Mouse (Mus musculus) megakaryocyte-erythroid progenitor cell, adult 5-6 weeks (primary cell): ENCODE data around the gene Rnf187. TPM values are rescaled to one million over a fixed set of nuclear protein-coding genes. Genes with fewer than 3 reads are reported as not detected.

ENCODE experiments used
- ATAC-seq: replicated peaks from 2 replicates; pipeline ENCODE4 v1.8.0; 2016; ENCODE audit warnings: mild to moderate bottlenecking, inconsistent platforms; ENCODE audit not compliant: severe bottlenecking, poor library complexity, low FRiP score, low TSS enrichment
- total RNA-seq, 2 experiments: library from RNA; stranded (forward) in 1 of 2; stranded (reverse) in 1 of 2; fragments of 200-1000, 215-1000 nt in 1 of 2; fragments of >200 nt in 1 of 2; fragmentation: Nextera tagmentation in 1 of 2; gene quantifications; 2 replicates each; pipeline ENCODE4 v1.2.3; 2014 to 2017

The Rnf187 gene
- total RNA-seq (2014; fragmentation: Nextera tagmentation), result 115 and 146 TPM in 2 replicates
- total RNA-seq (2017), result 101 and 108 TPM in 2 replicates

DNA sequence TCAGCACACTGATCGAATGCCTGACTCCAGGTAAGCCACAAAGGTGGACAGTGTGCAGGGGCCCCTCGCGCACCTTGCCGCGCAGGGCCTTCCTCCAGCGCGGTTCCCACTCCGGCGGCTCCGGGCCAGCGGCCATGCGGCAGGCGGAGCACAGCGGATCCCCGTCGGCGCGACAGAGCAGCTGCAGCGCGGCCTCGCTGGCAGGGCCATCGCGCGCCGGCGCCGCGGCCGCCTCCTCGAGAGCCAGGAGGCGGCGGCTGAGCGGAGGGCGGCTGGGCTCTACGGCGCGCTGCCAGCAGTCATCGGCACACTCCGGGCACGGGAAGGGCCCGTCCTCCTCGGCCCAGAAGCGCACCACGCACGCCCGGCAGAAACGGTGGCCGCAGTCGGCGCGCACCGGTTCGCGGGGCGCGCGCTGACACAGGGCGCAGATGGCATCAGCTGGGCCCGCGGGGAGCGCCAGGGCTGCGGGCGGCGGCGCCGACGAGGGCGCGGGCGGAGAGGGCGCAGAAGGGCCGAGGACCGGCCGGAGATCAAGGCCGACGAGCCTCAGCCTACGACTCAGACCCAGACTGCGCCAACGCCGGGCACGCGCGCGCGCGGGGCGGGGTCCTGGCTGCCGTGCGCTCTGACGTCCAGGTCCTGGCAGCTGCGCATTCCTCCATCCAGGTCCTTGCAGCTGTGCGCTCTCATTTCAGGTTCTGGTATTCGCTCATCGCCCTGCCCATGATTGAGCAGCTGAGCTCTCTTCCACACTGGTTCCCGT is at the start of gene Rnf187:
Rnf187 (minus strand) TSS at position 595 of the 766 bp plus-strand sequence.
- ATAC-seq, result peak; percentile 86

- ATAC-seq, result no peak
Measured at GRCm38 (mm10) chr11:58985299-58985917, 46.7 kb upstream of the Rnf187 start.

DNA sequence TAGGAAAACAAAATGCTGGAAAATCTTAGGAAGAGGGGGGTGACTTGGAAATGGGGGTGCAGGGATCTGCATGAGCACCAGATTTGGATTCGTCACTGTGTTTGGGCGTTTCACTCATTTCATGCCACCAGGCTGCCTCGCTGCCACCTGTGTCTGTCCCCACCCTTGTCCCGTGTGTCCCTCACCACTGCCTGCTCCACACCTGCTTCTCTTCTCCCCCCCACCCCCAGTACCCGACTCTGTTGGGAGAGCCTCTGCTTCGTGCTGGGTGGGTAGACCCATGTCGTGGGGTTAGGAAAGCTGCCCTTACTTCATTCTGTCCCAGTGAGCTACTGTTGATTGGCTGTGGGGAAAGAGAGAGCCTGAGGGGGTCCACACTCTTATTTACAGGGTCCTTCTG is 45.9 kb upstream of the Rnf187 start:
- no peak for ATAC-seq

GRCm38 (mm10) chr11:58983691-58984341 is 45.1 kb upstream of the Rnf187 start:
- no peak for ATAC-seq

DNA sequence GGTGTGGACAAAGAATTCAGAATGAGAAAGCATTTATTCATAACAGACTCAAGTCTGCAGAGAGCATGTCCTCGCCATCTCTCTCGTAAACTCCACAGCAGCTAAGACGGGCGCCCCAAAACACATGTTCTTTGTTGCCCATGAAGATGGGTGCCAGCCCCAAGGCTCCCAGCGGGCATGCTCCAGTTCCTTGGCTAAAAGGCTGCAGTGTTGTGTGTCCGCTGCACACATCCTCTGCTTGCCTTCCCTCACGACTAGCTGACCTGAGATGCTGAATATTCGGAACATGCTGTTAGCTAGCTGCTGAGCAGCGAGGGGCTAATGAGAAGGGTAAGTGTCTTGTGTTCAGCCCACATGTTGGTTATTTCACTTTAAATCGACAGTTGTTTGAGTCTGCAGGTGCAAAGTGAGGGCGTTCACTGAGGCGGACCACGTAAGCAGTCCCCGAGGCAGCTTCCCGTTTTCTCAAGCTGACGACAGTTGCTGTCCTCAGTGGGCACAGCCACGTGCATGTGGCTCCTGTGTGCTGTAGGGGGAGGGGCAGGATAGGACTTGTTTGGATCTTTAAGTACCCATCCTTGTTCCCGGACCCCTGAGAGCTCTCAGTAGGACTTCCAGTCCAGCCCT is 43.9 kb upstream of the Rnf187 start:
- ATAC-seq, result no peak

DNA sequence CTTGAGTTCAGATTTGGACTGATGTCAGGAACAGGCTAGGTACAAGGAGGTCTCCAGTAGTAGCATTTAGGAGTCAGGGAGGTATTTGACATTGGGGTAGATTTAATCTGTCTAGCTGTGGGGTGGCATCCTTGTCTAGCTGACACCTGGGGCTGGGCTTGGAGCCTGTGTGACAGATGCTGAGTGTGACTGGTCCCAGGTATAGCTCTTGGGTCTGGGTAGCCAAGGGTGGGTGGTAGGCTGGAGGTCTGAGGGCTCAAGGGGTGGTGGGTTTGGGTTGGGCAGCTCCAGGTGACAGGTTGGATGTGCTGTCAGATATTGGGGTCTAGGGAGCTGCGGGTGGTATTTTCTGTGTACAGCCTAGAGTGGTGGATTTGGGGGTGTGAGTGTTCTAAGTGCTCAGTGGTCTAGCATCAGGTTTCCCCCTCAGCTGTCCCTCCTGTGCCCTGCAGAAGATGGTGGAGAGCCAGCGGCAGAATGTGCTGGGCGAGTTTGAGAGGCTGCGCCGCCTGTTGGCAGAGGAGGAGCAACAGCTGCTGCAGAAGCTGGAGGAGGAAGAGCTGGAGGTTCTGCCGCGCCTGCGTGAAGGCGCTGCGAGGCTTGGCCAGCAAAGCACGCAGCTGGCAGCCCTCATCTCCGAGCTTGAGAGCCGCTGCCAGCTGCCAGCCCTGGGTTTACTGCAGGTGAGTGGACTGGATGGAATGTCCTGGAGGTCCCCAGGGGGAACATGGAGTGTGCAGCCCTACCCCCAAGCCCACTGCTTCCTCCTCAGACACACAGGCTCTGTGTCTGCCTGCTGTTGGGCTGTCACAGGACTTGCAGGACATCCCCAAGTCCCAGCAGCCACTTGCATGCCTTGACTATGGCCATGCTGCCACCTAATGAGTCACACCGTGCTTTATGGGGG is 43.1 kb upstream of the Rnf187 start:
- peak; percentile 71 for ATAC-seq

- no peak for ATAC-seq
Measured at GRCm38 (mm10) chr11:58980381-58980990, 41.8 kb upstream of the Rnf187 start.

DNA sequence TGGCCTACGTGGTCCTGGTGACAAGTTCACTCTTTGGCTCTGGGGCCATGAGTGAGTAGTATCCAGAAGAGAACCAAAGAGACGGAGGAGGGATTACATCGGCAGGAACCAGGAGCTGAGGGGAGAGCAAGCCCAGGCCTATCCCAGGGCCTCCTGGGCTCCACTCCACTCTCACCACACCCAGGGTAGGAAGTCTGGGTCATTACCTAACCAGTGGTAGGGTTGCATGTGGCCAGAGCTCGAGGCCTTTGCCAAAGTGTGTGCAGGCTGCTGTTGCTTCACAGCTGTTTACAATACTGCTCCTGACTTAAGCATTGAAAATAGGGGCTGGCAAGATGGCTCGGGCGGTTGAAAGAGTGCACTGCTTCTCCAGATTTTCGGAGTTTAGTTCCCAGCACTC is 40.9 kb upstream of the Rnf187 start:
- ATAC-seq, result no peak

DNA sequence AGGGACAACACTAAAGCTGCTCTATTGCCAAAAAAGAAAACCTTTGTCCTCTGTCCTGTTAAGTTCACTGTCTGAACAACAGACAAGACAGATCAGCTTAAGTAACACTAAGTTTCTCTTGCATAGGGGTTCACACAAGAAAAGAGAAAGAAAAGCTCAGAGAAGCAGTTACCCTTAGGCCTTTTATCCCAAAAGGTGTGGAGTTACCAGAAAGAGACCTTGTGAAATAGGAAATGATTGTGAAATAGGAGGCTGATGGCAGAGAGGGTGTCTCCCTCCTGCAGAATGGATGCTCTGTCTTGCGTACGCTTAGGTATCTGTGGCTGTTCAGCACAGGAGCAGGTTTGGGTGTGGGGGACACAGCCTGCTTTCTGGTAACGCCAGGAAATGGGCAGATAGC is 40.5 kb upstream of the Rnf187 start:
- no peak for ATAC-seq

DNA sequence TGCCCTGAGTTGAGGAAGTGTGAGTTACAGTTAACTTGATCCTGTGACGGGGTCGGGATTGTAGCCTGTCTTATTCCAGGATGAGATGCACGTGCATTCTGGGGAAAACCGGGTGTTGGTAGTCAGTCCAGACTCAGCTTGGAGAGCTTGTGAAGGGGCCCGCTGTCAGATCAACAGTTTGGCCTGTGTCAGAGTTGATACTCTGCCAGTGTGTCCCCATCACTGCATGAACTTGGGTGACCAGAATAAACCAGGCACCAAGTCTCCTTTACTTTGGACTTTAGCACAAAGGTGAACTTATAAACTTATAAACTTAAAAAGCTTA is 40.0 kb upstream of the Rnf187 start:
- ATAC-seq, result no peak

GRCm38 (mm10) chr11:58978027-58978705 is 39.5 kb upstream of the Rnf187 start, which contains the start of gene Trim11:
Gene Trim11, plus strand, starts transcription at chr11:58978093.
- ATAC-seq, result peak; percentile 35; the same call in 1 of the 2 replicates

DNA sequence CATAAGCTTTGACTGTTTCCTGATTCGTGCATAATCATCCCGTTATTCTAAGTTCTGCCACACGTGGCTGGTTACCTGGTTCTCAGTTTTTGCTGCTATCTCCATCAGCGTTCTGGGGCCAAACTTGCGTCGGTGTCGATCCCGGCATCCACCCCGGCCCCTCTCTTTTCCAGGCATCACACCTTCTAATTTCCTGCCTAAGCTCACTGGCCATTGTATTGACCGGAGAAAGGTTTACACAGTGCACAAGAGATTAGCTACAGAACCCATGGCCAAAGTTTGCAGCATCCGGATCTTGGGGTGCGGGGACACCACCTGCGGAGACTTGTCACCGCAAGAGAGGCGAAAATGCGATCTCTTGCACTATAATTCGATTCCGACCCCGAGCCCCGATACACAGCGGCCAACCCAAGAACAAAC is 38.9 kb upstream of the Rnf187 start:
- no peak for ATAC-seq

DNA sequence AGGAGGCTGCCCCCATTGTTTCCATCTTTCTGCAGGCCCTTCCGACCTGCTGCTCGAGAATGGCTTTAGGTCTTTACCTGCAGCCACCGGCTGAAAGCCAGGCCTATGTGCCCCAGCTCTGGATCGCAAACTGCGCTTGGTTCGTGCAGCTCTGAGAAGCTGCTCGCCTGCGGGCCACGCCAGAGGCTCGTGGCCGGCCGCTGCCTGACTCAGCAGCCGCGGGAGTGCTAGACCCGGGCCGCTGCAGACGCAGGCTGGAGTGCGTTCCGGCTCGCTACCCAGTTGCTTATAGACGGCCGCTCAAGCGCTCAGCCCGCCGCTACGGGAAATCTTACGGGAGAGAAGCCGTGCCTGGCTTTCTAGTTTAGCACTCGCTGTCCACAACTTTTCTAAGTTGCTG is 38.4 kb upstream of the Rnf187 start:
- peak; percentile 29; the same call in 1 of the 2 replicates for ATAC-seq

- no peak for ATAC-seq
Measured at GRCm38 (mm10) chr11:58974414-58974813, 35.7 kb upstream of the Rnf187 start.

DNA sequence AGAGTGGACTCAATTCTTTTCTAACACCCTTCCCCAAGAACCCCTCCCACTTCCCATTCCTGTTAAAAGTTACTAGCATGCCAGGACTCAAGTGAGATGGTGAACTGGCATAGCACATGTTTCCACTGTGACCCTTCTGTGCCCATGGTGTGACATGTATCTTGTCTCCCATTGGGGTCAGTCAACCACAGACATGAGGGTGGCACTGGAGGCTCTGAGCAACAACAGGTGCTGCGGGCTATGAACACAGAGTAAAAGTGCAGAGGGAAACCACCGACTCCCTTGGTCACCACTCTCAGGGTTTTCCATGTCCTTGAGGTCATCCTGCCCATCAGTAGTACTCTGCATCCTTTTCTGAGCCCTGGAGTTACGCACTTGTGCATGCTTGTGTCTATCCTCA is 33.1 kb upstream of the Rnf187 start:
- ATAC-seq, result no peak

DNA sequence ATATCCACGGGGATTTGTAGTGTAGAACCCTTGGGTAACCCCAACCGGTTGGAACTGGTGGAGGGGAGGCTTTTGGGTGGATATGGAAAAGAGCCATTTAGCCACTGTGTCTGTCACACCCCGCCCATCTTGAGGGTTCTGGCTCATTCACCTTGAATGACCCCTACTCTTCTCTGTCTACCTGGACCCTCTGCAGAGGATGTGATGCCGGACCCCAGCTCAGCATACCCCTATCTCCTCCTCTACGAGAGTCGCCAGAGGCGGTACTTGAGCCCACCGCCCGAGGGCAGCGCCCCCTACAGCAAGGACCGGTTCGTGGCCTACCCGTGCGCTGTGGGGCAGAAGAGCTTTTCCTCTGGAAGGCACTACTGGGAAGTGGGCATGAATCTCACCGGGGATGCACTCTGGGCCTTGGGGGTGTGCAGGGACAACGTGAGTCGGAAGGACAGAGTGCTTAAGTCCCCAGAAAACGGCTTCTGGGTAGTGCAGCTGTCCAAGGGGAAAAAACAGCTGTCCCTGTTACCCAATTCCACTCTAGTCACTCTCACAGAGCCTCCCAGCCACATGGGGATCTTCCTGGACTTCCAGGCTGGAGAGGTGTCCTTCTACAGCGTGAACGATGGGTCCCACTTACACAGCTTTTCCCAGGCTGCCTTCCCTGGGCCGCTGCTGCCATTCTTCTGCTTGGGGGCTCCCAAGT is 32.3 kb upstream of the Rnf187 start:
- ATAC-seq, result no peak

GRCm38 (mm10) chr11:58969659-58970058 is 30.9 kb upstream of the Rnf187 start:
- no peak for ATAC-seq

DNA sequence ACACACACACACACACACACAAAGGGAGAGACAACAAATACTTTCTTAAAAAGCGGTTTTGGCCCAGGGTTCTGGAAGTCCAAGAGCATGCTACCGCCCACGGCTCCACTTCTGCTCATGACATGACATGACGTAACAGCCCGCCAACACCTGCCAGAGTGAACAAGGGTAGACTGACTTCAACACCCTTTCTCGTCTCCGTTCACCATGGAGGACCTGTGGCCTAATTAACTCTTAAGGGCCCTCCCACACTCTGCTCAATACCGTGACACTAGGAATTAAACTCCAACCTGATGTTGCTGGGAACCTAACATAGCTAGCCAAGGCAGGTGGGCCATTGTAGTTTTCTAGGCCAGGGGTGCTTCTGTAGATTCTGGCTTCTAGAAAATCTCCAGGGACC is 30.3 kb upstream of the Rnf187 start:
- ATAC-seq, result no peak
